Mouse (Mus musculus) limb, embryonic 10.5 days (tissue): ENCODE measurements at regions not wholly inside any gene's neighbourhood (a gene's known extent, or its start where the extent isn't known, plus 50 kb on each side); places are given as distances from the start of the nearest gene placed in this dataset.
A peak's percentile ranks its signal among the peaks of the same experiment; 100 is the strongest.

ENCODE experiments used
- DNase-seq: peaks from one replicate; pipeline ENCODE4 v3.0.0-alpha.2; 2017; ENCODE audit warnings: low spot score
- H3K27ac ChIP-seq: fragments of 300-500 bp; sonication (generic); 2 replicates; pipeline ENCODE4 v1.5.1; 2016; ENCODE audit warnings: mild to moderate bottlenecking
- H3K27me3 ChIP-seq: fragments of 300-500 bp; sonication (generic); 2 replicates; pipeline ENCODE4 v1.6.1; 2016; ENCODE audit warnings: low read depth, mild to moderate bottlenecking; ENCODE audit not compliant: poor library complexity, severe bottlenecking
- H3K36me3 ChIP-seq: fragments of 300-500 bp; sonication (generic); 2 replicates; pipeline ENCODE4 v1.6.1; 2016; ENCODE audit warnings: mild to moderate bottlenecking, moderate library complexity
- H3K4me1 ChIP-seq: fragments of 300-500 bp; sonication (generic); 2 replicates; pipeline ENCODE4 v1.6.1; 2016
- H3K4me3 ChIP-seq: fragments of 300-500 bp; sonication (generic); 2 replicates; pipeline ENCODE4 v1.5.1; 2016; ENCODE audit warnings: mild to moderate bottlenecking, moderate library complexity
- H3K9me3 ChIP-seq: fragments of 300-500 bp; sonication (generic); replicated peaks from 2 replicates; pipeline ENCODE4 v1.6.1; 2016; ENCODE audit warnings: mild to moderate bottlenecking
- WGBS: fragments of 180-500 bp; shearing (Covaris S2); methylation state at CpG from one replicate; pipeline ENCODE4 v1.1.7; 2016; 5-methylcytosine and 5-hydroxymethylcytosine counted together

DNA sequence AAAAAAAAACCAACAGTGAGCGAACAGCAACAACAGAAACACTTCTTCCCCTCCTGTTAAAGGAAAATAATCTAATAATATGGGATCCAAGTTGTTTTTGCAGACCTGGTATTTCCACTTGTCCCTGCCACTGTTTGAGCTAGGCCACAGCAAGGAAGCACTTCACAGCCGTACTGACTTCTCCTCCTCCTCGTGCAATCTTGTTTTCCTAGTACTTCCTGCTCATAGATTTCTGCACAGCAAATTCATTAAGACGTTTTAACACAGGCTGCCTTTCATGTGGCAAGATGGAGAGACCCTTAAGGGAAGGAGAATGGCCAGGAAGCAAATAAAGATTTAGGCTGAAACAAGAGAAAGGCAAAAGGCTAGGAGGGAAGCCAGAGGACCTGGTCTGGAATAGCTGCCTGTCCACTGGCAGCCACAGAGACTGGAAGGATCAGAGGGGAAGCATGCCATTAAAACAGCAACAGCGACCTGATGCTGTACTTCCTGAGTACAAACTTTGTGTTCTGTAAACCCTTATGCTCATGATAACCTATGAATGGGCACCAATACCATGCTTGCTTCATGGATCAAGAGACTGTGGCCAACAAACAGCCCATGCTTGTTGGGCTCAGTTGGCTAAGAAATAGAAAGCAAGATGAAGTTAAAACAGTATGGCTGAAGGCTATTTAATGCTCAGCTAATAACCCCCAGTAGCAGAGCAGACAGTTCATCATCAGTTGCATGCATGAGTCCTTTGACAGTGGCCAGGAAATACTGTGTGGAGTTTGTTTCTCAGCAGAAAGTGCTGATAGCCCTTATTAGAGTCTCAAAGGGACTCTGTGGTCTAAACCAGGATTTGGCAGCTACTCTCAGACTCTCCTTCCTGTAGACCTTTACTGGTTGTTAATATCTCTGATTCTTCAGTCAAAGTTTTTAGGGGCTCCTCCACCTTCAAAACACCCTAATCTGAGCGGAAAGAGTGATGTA, 182.3 kb upstream of the Cited2 start:
- no peaks in the 10 kb centered on the region for H3K9me3 ChIP-seq
- no peaks in the 10 kb centered on the region for H3K36me3 ChIP-seq
- 68% methylated on average over 6 of the region's 6 CpGs for WGBS
- no peak overlapping the region for H3K4me3 ChIP-seq
- peaks cover 5% of the 10 kb centered on the region for H3K4me1 ChIP-seq
- no peaks in the 10 kb centered on the region for H3K27me3 ChIP-seq
- peak overlapping the region; percentile 70 for H3K27ac ChIP-seq
- DNase-seq: no peak

DNA sequence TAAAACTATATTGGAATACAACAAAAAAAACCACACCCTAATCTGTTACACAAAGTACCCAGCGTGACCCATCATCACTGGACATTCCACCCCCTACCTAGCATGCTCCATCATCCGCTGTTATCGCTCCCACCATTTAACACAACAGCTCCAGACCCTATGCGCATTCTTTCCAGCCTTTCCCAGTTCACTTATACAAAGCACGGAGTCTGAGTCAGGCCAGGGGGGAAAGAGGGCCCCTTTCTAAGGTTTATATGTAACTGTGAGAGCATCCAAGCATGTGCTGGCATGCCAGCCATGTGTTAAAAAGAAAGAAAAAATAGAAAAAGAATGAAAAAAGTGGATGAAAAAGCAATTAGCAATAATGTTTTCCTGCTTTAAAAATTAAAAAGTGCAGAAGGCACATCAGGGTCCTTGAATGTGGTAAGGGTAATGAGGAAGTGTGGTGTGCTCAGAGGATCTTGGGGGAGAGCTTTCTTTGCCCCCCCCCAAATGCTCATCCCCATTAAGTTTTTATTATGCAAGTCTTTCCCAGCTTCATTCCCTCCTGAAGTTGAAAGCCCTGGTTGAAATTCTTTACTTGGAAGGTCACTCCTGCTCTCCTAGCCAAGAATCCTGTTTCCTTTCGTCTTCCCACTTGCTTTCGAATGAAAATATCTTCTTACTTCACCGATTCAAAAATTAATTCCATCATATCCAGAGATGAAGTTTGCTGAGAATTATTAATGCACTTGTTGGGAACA, 180.7 kb upstream of the Cited2 start:
- H3K9me3 ChIP-seq: no peaks in the 10 kb centered on the region
- 93% methylated on average over 8 of the region's 8 CpGs for WGBS
- H3K4me1 ChIP-seq: peaks cover 5% of the 10 kb centered on the region
- DNase-seq: no peak
- no peaks in the 10 kb centered on the region for H3K36me3 ChIP-seq
- no peak overlapping the region for H3K4me3 ChIP-seq
- no peak overlapping the region for H3K27ac ChIP-seq
- no peaks in the 10 kb centered on the region for H3K27me3 ChIP-seq

DNA sequence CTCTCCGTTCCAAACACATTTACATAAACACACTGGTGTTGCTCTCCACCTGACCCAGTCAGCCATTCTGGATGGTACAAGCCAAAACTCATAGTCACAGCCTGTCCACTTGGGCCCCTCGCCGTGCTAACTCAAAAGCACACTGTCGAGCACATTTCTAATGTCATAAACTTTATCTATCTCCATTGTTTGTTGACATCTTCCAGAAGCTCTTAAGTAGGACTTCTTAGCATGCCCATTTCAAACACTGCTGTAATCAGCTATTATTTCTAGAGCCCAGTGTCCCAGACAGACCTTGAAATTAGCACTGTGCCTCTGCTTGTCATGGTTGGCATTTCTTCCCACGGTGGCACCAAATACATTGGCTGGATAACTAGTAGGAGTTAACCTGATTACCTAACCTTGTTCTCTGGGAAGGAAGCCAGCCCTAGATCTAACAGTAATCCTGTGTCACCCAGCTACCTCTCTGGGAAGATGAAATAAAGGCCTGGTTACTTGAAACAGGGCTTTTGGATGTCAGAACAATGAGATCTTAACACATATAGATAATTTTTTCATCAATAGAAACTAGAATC, 180.1 kb upstream of the Cited2 start:
- H3K27me3 ChIP-seq: no peaks in the 10 kb centered on the region
- no peak overlapping the region for H3K27ac ChIP-seq
- WGBS: 87% methylated on average over 5 of the region's 5 CpGs
- H3K4me3 ChIP-seq: no peak overlapping the region
- no peaks in the 10 kb centered on the region for H3K36me3 ChIP-seq
- no peak for DNase-seq
- peaks cover 5% of the 10 kb centered on the region for H3K4me1 ChIP-seq
- H3K9me3 ChIP-seq: no peaks in the 10 kb centered on the region

DNA sequence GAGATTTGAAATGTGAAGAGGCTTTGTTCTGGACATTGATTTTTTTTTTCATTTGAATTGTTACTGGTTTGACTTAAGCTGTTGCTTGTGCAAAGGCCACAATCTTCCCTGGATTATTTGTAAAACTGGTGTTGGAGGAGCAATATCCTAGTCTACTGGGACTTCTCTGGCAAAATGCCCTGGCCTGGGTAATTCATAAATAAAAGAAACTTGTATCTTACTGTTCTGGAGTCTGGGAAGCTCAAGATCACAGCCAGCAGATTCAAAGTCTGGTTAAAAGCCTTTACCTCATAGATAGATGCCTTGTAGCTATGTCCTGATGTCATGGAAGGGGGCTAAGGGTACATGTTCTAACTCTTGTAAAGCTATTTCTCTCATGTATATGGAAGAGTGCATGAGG, 177.7 kb upstream of the Cited2 start:
- H3K9me3 ChIP-seq: no peaks in the 10 kb centered on the region
- DNase-seq: no peak
- peaks cover 5% of the 10 kb centered on the region for H3K4me1 ChIP-seq
- no peaks in the 10 kb centered on the region for H3K27me3 ChIP-seq
- no peak overlapping the region for H3K4me3 ChIP-seq
- H3K27ac ChIP-seq: no peak overlapping the region
- H3K36me3 ChIP-seq: no peaks in the 10 kb centered on the region

DNA sequence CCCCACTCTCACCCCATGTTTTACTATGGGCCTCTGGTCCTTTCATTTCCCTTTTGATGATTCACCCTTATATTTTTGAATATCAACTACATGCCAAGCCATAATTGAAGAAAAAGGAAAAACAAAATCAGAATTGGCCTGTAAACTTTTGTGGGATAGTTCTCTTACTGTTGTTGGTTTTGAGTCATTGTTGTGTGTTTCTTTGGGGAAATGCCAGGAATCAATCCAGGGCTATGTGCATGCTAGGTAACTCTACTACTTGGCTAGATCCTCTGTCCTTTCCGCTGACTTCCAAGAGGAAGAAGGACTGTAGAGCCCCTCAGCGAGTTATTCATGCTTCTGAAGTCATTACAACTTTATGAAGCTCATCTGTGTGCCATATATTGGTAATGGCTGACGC, 175.0 kb upstream of the Cited2 start:
- Histone ChIP-seq H3K9me3 (no peaks in the 10 kb centered on the region), H3K27ac (no peak overlapping the region), H3K36me3 (no peaks in the 10 kb centered on the region), H3K27me3 (no peaks in the 10 kb centered on the region), H3K4me1 (no peaks in the 10 kb centered on the region), H3K4me3 (no peak overlapping the region)
- DNase-seq: no peak
- WGBS: 93% methylated on average over 3 of the region's 3 CpGs

DNA sequence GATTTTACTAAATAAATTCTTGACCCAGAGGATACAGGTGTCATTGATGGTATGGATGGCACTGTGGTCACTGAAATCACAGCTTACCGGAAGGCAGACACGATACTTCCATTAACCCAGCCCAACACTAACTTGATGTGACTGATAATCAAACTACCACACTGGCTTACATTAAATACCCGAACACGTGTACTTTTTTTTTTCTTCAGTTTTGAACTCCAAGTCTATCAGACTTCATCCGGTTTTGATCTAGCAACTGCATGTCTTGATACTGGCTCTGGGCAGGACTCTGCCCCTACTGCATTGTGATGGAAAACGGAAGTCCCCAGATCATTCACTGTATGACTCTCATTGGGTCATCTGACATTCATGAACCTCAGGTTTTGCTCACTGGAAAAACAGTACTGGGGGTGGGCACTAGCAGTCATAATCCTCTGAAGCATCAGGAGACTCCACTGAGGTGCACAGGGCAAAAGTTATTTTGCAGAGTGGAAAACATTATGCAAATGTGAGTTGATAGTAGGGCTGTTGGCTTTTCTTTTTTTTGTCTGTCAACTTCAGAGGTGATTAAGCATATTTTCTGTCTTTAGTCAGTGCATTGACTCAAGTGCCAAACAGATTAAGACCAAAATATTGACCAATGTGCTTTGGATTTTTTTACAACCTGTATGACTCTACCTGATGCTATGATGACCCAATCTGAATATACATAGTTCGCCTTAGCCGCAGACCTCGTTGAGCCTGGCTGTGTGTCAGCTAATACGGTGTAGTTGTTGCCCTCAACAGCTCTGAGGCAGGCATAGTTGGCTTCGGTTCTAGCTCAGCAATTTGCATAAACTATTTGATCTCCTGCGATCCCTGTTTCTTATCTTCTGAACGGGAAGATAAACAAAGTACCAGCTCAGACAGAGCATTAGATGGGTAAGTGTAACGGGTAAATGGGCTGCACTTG, 174.1 kb upstream of the Cited2 start:
- Histone ChIP-seq H3K9me3 (no peaks in the 10 kb centered on the region), H3K27ac (no peak overlapping the region), H3K4me3 (no peak overlapping the region), H3K27me3 (no peaks in the 10 kb centered on the region), H3K36me3 (no peaks in the 10 kb centered on the region), H3K4me1 (no peaks in the 10 kb centered on the region)
- 89% methylated on average over 14 of the region's 14 CpGs for WGBS
- DNase-seq: no peak

DNA sequence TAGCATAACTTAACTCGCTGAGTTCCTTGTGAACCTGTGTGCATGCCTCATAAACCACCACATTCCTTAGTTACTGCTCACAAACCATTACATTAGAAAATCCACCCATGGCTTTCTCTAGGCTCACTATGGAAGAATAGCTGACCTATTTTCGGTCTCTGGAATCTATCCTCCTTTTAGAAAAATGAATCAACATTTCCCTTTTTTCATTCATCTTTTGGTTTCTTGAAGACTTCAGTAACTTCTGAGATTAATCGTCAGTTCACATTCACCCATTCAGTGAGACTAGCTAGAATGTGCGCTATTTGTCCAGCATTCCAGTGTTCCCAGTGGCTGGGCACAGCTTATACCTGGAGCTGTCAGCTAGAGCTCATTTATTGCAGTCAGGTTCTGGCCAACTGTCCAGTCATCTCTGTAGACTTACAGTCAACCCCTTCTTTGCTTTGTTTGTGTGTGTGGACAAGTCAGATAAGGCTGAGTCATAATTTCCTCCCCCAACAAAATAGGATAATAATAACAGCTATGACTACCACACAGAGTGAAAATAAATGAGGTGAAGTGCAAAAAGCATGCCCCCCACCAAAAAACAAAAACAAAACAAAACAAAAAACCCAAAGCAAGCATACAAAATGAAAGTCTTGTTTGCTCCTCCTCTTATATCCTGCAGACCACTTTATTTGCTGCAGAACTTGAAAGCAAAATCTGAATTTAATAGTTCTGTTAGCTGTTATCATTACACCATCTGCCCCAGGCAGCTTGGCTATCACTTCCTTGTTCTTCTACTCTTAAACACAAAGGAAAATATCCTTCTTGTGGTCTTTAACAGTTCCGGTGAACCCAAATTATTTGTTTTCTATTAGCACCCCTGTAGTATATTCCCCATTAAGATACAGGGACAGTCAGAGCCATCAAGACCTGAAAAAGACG, 173.0 kb upstream of the Cited2 start:
- no peaks in the 10 kb centered on the region for H3K27me3 ChIP-seq
- DNase-seq: no peak
- H3K36me3 ChIP-seq: no peaks in the 10 kb centered on the region
- no peaks in the 10 kb centered on the region for H3K9me3 ChIP-seq
- no peaks in the 10 kb centered on the region for H3K4me1 ChIP-seq
- 90% methylated on average over 6 of the region's 6 CpGs for WGBS
- no peak overlapping the region for H3K27ac ChIP-seq
- H3K4me3 ChIP-seq: no peak overlapping the region

DNA sequence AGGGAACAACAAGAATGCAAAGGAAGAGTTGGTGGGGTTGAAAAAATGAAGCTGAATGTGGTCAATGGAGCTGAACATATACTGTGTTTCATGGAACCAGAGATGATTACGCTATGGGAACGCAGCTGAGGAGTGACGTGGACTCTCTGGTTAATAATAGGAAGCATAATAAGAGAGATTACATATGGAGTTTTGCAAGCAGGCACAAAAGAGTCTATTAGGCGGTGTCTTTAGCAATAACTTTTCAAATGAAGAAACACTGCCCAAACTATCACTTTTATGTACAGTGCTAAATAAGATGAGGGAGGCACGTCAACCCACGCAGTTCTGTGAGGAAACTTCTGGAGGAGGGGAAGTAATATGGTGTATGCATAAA, 172.4 kb upstream of the Cited2 start:
- Histone ChIP-seq H3K36me3 (no peaks in the 10 kb centered on the region), H3K4me1 (no peaks in the 10 kb centered on the region), H3K4me3 (no peak overlapping the region), H3K27ac (no peak overlapping the region), H3K27me3 (no peaks in the 10 kb centered on the region), H3K9me3 (no peaks in the 10 kb centered on the region)
- no peak for DNase-seq
- 96% methylated on average over 6 of the region's 6 CpGs for WGBS

DNA sequence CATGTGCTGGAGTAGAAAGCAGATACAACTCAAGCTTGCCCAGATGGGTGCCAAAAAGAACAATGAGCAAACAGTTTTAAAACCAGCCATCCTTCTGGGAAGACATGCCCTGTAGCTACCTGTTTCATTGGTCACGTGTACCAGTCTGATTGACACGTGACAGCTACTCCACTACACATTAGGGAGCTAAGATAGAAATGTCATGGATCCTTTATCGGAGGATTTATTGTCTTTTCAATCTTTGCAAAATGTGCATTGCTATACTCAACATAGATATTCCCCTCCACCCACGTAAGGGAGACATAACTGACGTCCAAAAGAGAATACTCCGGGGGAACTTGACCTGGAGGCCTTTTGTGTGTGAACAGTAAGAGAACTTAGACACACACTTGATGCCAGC, 171.1 kb upstream of the Cited2 start:
- no peak for DNase-seq
- H3K9me3 ChIP-seq: no peaks in the 10 kb centered on the region
- H3K27ac ChIP-seq: no peak overlapping the region
- H3K4me3 ChIP-seq: no peak overlapping the region
- WGBS: 93% methylated on average over 6 of the region's 6 CpGs
- no peaks in the 10 kb centered on the region for H3K4me1 ChIP-seq
- no peaks in the 10 kb centered on the region for H3K27me3 ChIP-seq
- H3K36me3 ChIP-seq: no peaks in the 10 kb centered on the region

DNA sequence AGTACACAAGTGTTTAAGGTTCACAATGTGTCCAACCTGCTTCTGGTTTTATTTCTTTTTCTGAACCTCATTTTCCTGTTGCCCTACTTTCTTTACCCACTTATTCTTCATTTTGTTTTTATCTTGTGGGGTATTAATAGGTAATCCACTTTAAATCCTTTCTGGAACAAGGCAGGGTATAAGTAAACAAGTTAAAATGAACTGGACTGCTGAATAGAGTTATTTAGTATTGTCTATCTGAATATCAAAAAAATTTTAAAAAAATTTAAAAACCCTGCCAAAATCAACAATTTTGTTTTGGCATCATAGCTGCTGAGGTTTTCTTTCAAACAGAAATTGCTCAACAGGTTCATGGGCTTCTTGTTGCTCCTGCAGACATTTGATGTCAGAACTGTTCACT, 170.7 kb upstream of the Cited2 start:
- no peaks in the 10 kb centered on the region for H3K36me3 ChIP-seq
- no peaks in the 10 kb centered on the region for H3K4me1 ChIP-seq
- H3K4me3 ChIP-seq: no peak overlapping the region
- DNase-seq: no peak
- no peaks in the 10 kb centered on the region for H3K9me3 ChIP-seq
- no peak overlapping the region for H3K27ac ChIP-seq
- H3K27me3 ChIP-seq: no peaks in the 10 kb centered on the region

DNA sequence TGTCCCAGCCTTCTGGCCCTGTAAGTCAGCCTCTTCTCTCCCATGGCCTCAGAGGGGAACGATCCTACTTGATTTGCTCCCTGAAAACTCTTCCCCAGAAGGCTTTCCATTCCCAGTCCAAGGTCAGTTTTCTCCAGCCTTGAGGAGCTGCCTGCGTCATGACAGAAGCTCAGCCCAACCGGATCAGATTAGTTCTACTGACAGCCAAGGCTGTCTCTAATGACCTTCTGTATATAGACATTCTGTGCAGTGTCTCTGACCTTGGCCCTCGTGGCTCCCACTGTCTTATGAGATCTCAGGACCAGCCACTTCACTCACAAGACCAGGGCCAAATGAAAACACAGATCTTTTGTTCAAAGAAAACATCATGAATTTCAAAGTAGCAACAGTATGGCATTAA, 166.6 kb upstream of the Cited2 start:
- no peak overlapping the region for H3K27ac ChIP-seq
- H3K9me3 ChIP-seq: no peaks in the 10 kb centered on the region
- WGBS: 83% methylated on average over 4 of the region's 4 CpGs
- no peaks in the 10 kb centered on the region for H3K36me3 ChIP-seq
- H3K4me3 ChIP-seq: no peak overlapping the region
- H3K27me3 ChIP-seq: no peaks in the 10 kb centered on the region
- 0 out of 2 replicates have a peak, but pooled peaks cover 3% of the 10 kb centered on the region for H3K4me1 ChIP-seq
- no peak for DNase-seq
